Mouse (Mus musculus): ENCODE measurements around the gene Gm609. TPM values are rescaled to one million over a fixed set of nuclear protein-coding genes. Genes with fewer than 3 reads are reported as not detected.

Gm609 gene
- polyA plus RNA-seq, 1 experiment: 0.43 TPM

GRCm38 (mm10) chr16:45364627-45365026, 128.1 kb downstream of the Gm609 start:
- Histone ChIP-seq H3K4me3 (replicated peaks; ENCODE audit: insufficient read depth, low read depth, low read length) (no peak overlapping the region), H3K4me1 (ENCODE audit: control insufficient read depth, insufficient read depth, low read length) (no peaks in the 10 kb centered on the region), H3K27me3 (ENCODE audit: control insufficient read depth, insufficient read depth, low read length) (no peaks in the 10 kb centered on the region), H3K27ac (ENCODE audit: insufficient read depth, low read length) (no peak overlapping the region)
- DNase-seq: no peak
- WGBS: 90% methylated on average over 1 of the region's 1 CpGs
- TF ChIP-seq CTCF (IDR thresholded peaks at IDR 0.05; ENCODE audit: borderline replicate concordance, insufficient read depth, low read depth, low read length) (no peak), POLR2A (IDR thresholded peaks at IDR 0.05; ENCODE audit: borderline replicate concordance, insufficient read depth, low read length) (no peak)

- H3K27me3 ChIP-seq (ENCODE audit: control insufficient read depth, insufficient read depth, low read length): no peaks in the 10 kb centered on the region
- no peak overlapping the region for H3K27ac ChIP-seq (ENCODE audit: insufficient read depth, low read length)
- no peak for TF ChIP-seq POLR2A (IDR thresholded peaks at IDR 0.05; ENCODE audit: borderline replicate concordance, insufficient read depth, low read length)
- no peak for TF ChIP-seq CTCF (IDR thresholded peaks at IDR 0.05; ENCODE audit: borderline replicate concordance, insufficient read depth, low read depth, low read length)
- H3K4me3 ChIP-seq (replicated peaks; ENCODE audit: insufficient read depth, low read depth, low read length): no peak overlapping the region
- WGBS: 86% methylated on average over 4 of the region's 4 CpGs
- H3K4me1 ChIP-seq (ENCODE audit: control insufficient read depth, insufficient read depth, low read length): no peaks in the 10 kb centered on the region
- DNase-seq: no peak
These were observed 129.2 kb downstream of the Gm609 start for GRCm38 (mm10) chr16:45363480-45364045.

Other genes starting within 250 kb of the Gm609 start
- gene Cd200, start 83.9 kb downstream of the Gm609 start, polyA plus RNA-seq (2012; rRNA removed): 68.1 and 69.7 TPM in 2 replicates
- gene Gm17783, start 39.1 kb upstream of the Gm609 start, polyA plus RNA-seq (2012; rRNA removed): not detected in 2 replicates
- gene Slc9c1, start 42.3 kb upstream of the Gm609 start, polyA plus RNA-seq (2012; rRNA removed): not detected in 2 replicates
- gene Gcsam, start 117.4 kb upstream of the Gm609 start, polyA plus RNA-seq (2012; rRNA removed): not detected in 2 replicates
- gene BC016579, start 161.1 kb upstream of the Gm609 start, polyA plus RNA-seq (2012; rRNA removed): 0.36 and 0.47 TPM in 2 replicates
- 2.5 and 2.8 TPM in 2 replicates for gene Tmprss7, start 200.7 kb upstream of the Gm609 start, polyA plus RNA-seq (2012; rRNA removed)
- gene Tagln3, start 231.6 kb upstream of the Gm609 start, polyA plus RNA-seq (2012; rRNA removed): 808 and 848 TPM in 2 replicates
- 37.3 and 41.0 TPM in 2 replicates for gene Abhd10, start 250.0 kb upstream of the Gm609 start, polyA plus RNA-seq (2012; rRNA removed)

Data from cerebellum, adult 2 months (tissue).